Mouse (Mus musculus): ENCODE measurements around the gene Thumpd2. TPM values are rescaled to one million over a fixed set of nuclear protein-coding genes. Genes with fewer than 3 reads are reported as not detected.
A peak's percentile ranks its signal among the peaks of the same experiment; 100 is the strongest.

Gene Thumpd2
- polyA plus RNA-seq, 1 experiment from 2014 or later, result 12.3 TPM

- Histone ChIP-seq H3K4me2 (no peak overlapping the region), H3K36me3 (ENCODE audit: poor library complexity, severe bottlenecking) (peaks cover 49% of the 10 kb centered on the region), H3K4me1 (no peaks in the 10 kb centered on the region), H3K9ac (no peak overlapping the region), H3K4me3 (no peak overlapping the region), H3K27ac (no peak overlapping the region), H3K9me3 (replicated peaks) (no peaks in the 10 kb centered on the region), H3K27me3 (no peaks in the 10 kb centered on the region)
- 95% methylated on average over 6 of the region's 6 CpGs for WGBS
- ATAC-seq, result 0 out of 2 replicates have a peak, but pooled peaks have one; percentile 30
These were observed 37.6 kb downstream of the Thumpd2 start for GRCm38 (mm10) chr17:81027331-81027730.

- no peak overlapping the region for H3K27ac ChIP-seq
- no peaks in the 10 kb centered on the region for H3K36me3 ChIP-seq (ENCODE audit: poor library complexity, severe bottlenecking)
- 32% methylated on average over 1 of the region's 1 CpGs for WGBS
- H3K4me1 ChIP-seq, result peaks cover 9% of the 10 kb centered on the region; the same call in 1 of the 2 replicates
- H3K9me3 ChIP-seq (replicated peaks), result no peaks in the 10 kb centered on the region
- no peak overlapping the region for H3K4me2 ChIP-seq
- no peaks in the 10 kb centered on the region for H3K27me3 ChIP-seq
- peak; percentile 36 for ATAC-seq
- no peak overlapping the region for H3K9ac ChIP-seq
- no peak overlapping the region for H3K4me3 ChIP-seq
These were observed 47.8 kb downstream of the Thumpd2 start for GRCm38 (mm10) chr17:81017132-81017531.

GRCm38 (mm10) chr17:81015814-81016447 is 49.0 kb downstream of the Thumpd2 start:
- H3K27ac ChIP-seq, result no peak overlapping the region
- H3K4me3 ChIP-seq, result no peak overlapping the region
- no peak overlapping the region for H3K9ac ChIP-seq
- H3K36me3 ChIP-seq (ENCODE audit: poor library complexity, severe bottlenecking), result no peaks in the 10 kb centered on the region
- ATAC-seq, result peak; percentile 68
- H3K4me2 ChIP-seq, result no peak overlapping the region
- H3K4me1 ChIP-seq, result peaks cover 9% of the 10 kb centered on the region
- H3K27me3 ChIP-seq, result no peaks in the 10 kb centered on the region
- 59% methylated on average over 4 of the region's 4 CpGs for WGBS
- no peaks in the 10 kb centered on the region for H3K9me3 ChIP-seq (replicated peaks)

- peak; percentile 62 for ATAC-seq
- WGBS, result 81% methylated on average over 18 of the region's 18 CpGs
- Histone ChIP-seq H3K27me3 (no peaks in the 10 kb centered on the region), H3K4me2 (no peak overlapping the region), H3K4me1 (peaks cover 7% of the 10 kb centered on the region), H3K27ac (peak overlapping the region; percentile 65), H3K9ac (no peak overlapping the region), H3K36me3 (ENCODE audit: poor library complexity, severe bottlenecking) (no peaks in the 10 kb centered on the region), H3K9me3 (replicated peaks) (no peaks in the 10 kb centered on the region), H3K4me3 (no peak overlapping the region)
These were observed 53.8 kb downstream of the Thumpd2 start for GRCm38 (mm10) chr17:81010844-81011685.

GRCm38 (mm10) chr17:81010199-81010598 is 54.7 kb downstream of the Thumpd2 start:
- H3K9me3 ChIP-seq (replicated peaks), result no peaks in the 10 kb centered on the region
- no peaks in the 10 kb centered on the region for H3K36me3 ChIP-seq (ENCODE audit: poor library complexity, severe bottlenecking)
- no peak overlapping the region for H3K4me2 ChIP-seq
- 68% methylated on average over 3 of the region's 3 CpGs for WGBS
- no peaks in the 10 kb centered on the region for H3K27me3 ChIP-seq
- H3K4me3 ChIP-seq, result no peak overlapping the region
- no peak overlapping the region for H3K9ac ChIP-seq
- no peak for ATAC-seq
- H3K4me1 ChIP-seq, result peaks cover 13% of the 10 kb centered on the region
- H3K27ac ChIP-seq, result no peak overlapping the region; the same call in 1 of the 2 replicates

- 92% methylated on average over 10 of the region's 10 CpGs for WGBS
- ATAC-seq, result no peak
- no peaks in the 10 kb centered on the region for H3K36me3 ChIP-seq (ENCODE audit: poor library complexity, severe bottlenecking)
- H3K9ac ChIP-seq, result no peak overlapping the region
- no peak overlapping the region for H3K27ac ChIP-seq
- H3K4me3 ChIP-seq, result no peak overlapping the region
- H3K9me3 ChIP-seq (replicated peaks), result no peaks in the 10 kb centered on the region
- H3K4me1 ChIP-seq, result peaks cover 18% of the 10 kb centered on the region
- no peak overlapping the region for H3K4me2 ChIP-seq
- no peaks in the 10 kb centered on the region for H3K27me3 ChIP-seq
These were observed 55.8 kb downstream of the Thumpd2 start for GRCm38 (mm10) chr17:81009112-81009511.

- Histone ChIP-seq H3K4me2 (no peak overlapping the region), H3K27me3 (no peaks in the 10 kb centered on the region), H3K9me3 (replicated peaks) (no peaks in the 10 kb centered on the region), H3K4me3 (no peak overlapping the region), H3K4me1 (peaks cover 14% of the 10 kb centered on the region), H3K27ac (no peak overlapping the region), H3K36me3 (ENCODE audit: poor library complexity, severe bottlenecking) (peaks cover 10% of the 10 kb centered on the region; the same call in 1 of the 2 replicates), H3K9ac (no peak overlapping the region)
- 42% methylated on average over 8 of the region's 8 CpGs for WGBS
- no peak; the same call in 1 of the 2 replicates for ATAC-seq
These were observed 59.6 kb downstream of the Thumpd2 start for GRCm38 (mm10) chr17:81005292-81005691.

GRCm38 (mm10) chr17:81004454-81004853 is 60.4 kb downstream of the Thumpd2 start:
- H3K4me1 ChIP-seq, result peaks cover 11% of the 10 kb centered on the region
- no peak overlapping the region for H3K4me2 ChIP-seq
- H3K27me3 ChIP-seq, result no peaks in the 10 kb centered on the region
- no peak overlapping the region for H3K27ac ChIP-seq
- ATAC-seq, result no peak
- H3K4me3 ChIP-seq, result no peak overlapping the region
- H3K9ac ChIP-seq, result no peak overlapping the region
- peaks cover 10% of the 10 kb centered on the region; the same call in 1 of the 2 replicates for H3K36me3 ChIP-seq (ENCODE audit: poor library complexity, severe bottlenecking)
- WGBS, result 80% methylated on average over 11 of the region's 11 CpGs
- H3K9me3 ChIP-seq (replicated peaks), result no peaks in the 10 kb centered on the region

- H3K4me2 ChIP-seq, result no peak overlapping the region
- H3K4me1 ChIP-seq, result peaks cover 11% of the 10 kb centered on the region
- no peak overlapping the region for H3K9ac ChIP-seq
- H3K27me3 ChIP-seq, result no peaks in the 10 kb centered on the region
- peaks cover 10% of the 10 kb centered on the region; the same call in 1 of the 2 replicates for H3K36me3 ChIP-seq (ENCODE audit: poor library complexity, severe bottlenecking)
- no peak overlapping the region for H3K4me3 ChIP-seq
- H3K9me3 ChIP-seq (replicated peaks), result no peaks in the 10 kb centered on the region
- no peak overlapping the region for H3K27ac ChIP-seq
- 87% methylated on average over 5 of the region's 5 CpGs for whole genome bisulfite sequencing
- no peak for ATAC-seq
These were observed 62.8 kb downstream of the Thumpd2 start for GRCm38 (mm10) chr17:81002130-81002529.

GRCm38 (mm10) chr17:81001647-81002046 is 63.2 kb downstream of the Thumpd2 start:
- no peak overlapping the region for H3K4me2 ChIP-seq
- no peak overlapping the region for H3K4me3 ChIP-seq
- H3K9ac ChIP-seq, result no peak overlapping the region
- no peaks in the 10 kb centered on the region for H3K27me3 ChIP-seq
- no peak for ATAC-seq
- no peak overlapping the region for H3K27ac ChIP-seq
- H3K9me3 ChIP-seq (replicated peaks), result no peaks in the 10 kb centered on the region
- peaks cover 14% of the 10 kb centered on the region; the same call in 1 of the 2 replicates for H3K36me3 ChIP-seq (ENCODE audit: poor library complexity, severe bottlenecking)
- 75% methylated on average over 4 of the region's 4 CpGs for WGBS
- peaks cover 11% of the 10 kb centered on the region for H3K4me1 ChIP-seq

GRCm38 (mm10) chr17:81001010-81001409 is 63.9 kb downstream of the Thumpd2 start:
- peaks cover 20% of the 10 kb centered on the region for H3K36me3 ChIP-seq (ENCODE audit: poor library complexity, severe bottlenecking)
- H3K4me2 ChIP-seq, result no peak overlapping the region
- no peak overlapping the region for H3K9ac ChIP-seq
- no peaks in the 10 kb centered on the region for H3K9me3 ChIP-seq (replicated peaks)
- H3K27me3 ChIP-seq, result no peaks in the 10 kb centered on the region
- no peak overlapping the region for H3K4me3 ChIP-seq
- ATAC-seq, result no peak
- H3K4me1 ChIP-seq, result peaks cover 11% of the 10 kb centered on the region
- 80% methylated on average over 12 of the region's 12 CpGs for WGBS
- H3K27ac ChIP-seq, result no peak overlapping the region

GRCm38 (mm10) chr17:80998958-80999357 is 65.9 kb downstream of the Thumpd2 start:
- Histone ChIP-seq H3K27ac (no peak overlapping the region), H3K9ac (no peak overlapping the region), H3K4me2 (no peak overlapping the region), H3K9me3 (replicated peaks) (no peaks in the 10 kb centered on the region), H3K36me3 (ENCODE audit: poor library complexity, severe bottlenecking) (peaks cover 28% of the 10 kb centered on the region), H3K4me1 (no peaks in the 10 kb centered on the region), H3K27me3 (no peaks in the 10 kb centered on the region), H3K4me3 (no peak overlapping the region)
- WGBS, result 53% methylated on average over 6 of the region's 6 CpGs
- ATAC-seq, result no peak

Data from forebrain, embryonic 13.5 days (tissue).